Comparison of ENCODE assay signal across 24 mouse cellular contexts in the genomic region with DNA sequence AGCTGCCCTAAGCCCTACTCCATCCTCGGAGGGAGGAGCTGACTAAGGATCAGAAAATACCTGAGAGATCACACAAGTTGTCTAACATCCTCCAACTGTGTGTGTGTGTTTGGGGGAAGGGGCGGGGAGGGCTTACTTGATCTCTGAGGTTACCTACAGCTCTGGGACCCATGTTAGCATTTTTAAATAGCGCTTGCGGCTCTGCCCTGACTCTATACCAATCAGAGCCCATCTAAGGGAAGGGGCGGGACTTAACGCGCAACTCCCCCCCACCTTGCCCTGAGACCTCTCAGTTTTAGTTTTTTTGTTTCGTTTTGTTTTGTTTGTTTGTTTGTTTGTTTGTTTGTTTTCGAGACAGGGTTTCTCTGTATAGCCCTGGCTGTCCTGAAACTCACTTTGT.
"Had no signal": no experiment of that assay in that cellular context is flagged by ENCODE, and none has a peak within 500 bp of the region (broad histone marks: within the 10 kb centered on the region; RNA-seq: fewer than 3 reads in every experiment).

No protein-coding gene starts in this region.

- H3K4me1 ChIP-seq: heart, embryonic 10.5 days; heart, embryonic 12.5 days; hindbrain, embryonic 10.5 days; hindbrain, embryonic 12.5 days; intestine, embryonic 15.5 days; limb, embryonic 13.5 days; limb, embryonic 15.5 days had no signal

- H3K27me3 ChIP-seq: heart, embryonic 12.5 days; hindbrain, embryonic 12.5 days; intestine, embryonic 15.5 days; limb, embryonic 13.5 days; limb, embryonic 15.5 days had no signal

- ATAC-seq: hindbrain, embryonic 16.5 days; inflammation-experienced regulatory T-cells, adult 6 months; intestine, embryonic 15.5 days; intestine, postnatal 0 days; liver, embryonic 12.5 days had no signal

- H3K9me3 ChIP-seq: heart, embryonic 10.5 days; heart, embryonic 12.5 days; hindbrain, embryonic 10.5 days; hindbrain, embryonic 12.5 days; intestine, embryonic 15.5 days; limb, embryonic 13.5 days; limb, embryonic 15.5 days; liver, embryonic 12.5 days had no signal

- H3K4me3 ChIP-seq: gastrocnemius, adult 2 months; heart, embryonic 10.5 days; heart, embryonic 12.5 days; hindbrain, embryonic 10.5 days; hindbrain, embryonic 12.5 days; intestine, embryonic 15.5 days; limb, embryonic 13.5 days; limb, embryonic 15.5 days; liver, embryonic 12.5 days had no signal

- H3K36me3 ChIP-seq: heart, embryonic 10.5 days; heart, embryonic 12.5 days; hindbrain, embryonic 10.5 days; hindbrain, embryonic 12.5 days; intestine, embryonic 15.5 days; limb, embryonic 13.5 days; limb, embryonic 15.5 days; liver, embryonic 12.5 days had no signal

- DNase-seq: gastrocnemius, adult 2 months; gastrocnemius, postnatal 10 days; gastrocnemius, postnatal 25 days; heart, adult 18-20 months; heart, postnatal 10 days; heart, postnatal 4 days; kidney, adult 18-20 months; kidney, adult 8-10 months; kidney, postnatal 14 days; kidney, postnatal 36 days; layer of hippocampus, adult 9-11 months; layer of hippocampus, postnatal 36 days; left cerebral cortex, postnatal 4 days had no signal
